Mouse (Mus musculus): Measurements from ENCODE around the gene Rbfox3. TPM values are rescaled to one million over a fixed set of nuclear protein-coding genes. Genes with fewer than 3 reads are reported as not detected.

The Rbfox3 gene
- total RNA-seq, 2 experiments from 2014 or later: 6.6 to 8.2 TPM

GRCm38 (mm10) chr11:118881786-118882495, 29.5 kb downstream of the Rbfox3 start:
- DNase-seq (ENCODE audit: low spot score in 2 of 2): no peak

DNA sequence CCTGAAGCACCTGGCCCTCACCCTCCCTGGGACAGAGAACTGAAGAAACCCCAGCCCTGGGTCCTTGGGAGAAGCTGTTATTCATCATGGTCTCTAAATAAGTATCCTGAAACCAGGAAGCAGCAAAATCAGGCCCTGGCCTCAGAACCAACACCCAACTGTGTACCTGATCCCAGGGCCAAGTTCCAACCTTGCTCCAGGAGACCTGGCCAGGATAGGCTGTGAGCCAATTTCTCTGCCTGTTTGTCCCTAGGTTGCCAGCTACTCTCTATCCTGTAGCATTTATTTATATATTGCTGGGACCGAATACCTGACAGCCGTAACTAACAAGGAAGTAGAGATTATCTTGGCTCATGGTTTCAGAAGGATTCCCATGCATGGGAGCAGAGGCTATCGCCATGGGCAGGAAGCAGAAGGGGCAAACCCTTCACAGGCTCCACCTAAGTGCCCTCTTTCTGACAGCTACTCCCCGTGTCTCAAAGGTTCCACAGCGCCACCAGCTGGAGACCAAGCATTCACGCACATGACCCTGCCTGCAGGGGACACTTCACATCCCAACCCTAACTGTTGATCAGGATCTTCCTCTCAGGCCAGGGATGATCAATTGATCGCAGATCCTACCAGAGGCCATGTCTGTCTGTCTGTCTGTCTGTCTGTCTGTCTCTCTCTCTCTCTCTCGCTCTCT, 31.8 kb downstream of the Rbfox3 start:
- DNase-seq (ENCODE audit: low spot score in 2 of 2): no peak

GRCm38 (mm10) chr11:118878605-118879245, 32.7 kb downstream of the Rbfox3 start:
- DNase-seq (ENCODE audit: low spot score in 2 of 2): no peak

- DNase-seq (ENCODE audit: low spot score in 2 of 2): no peak
These were observed 36.0 kb downstream of the Rbfox3 start for GRCm38 (mm10) chr11:118875243-118875897.

GRCm38 (mm10) chr11:118874487-118875095, 36.8 kb downstream of the Rbfox3 start:
- DNase-seq (ENCODE audit: low spot score in 2 of 2): no peak

DNA sequence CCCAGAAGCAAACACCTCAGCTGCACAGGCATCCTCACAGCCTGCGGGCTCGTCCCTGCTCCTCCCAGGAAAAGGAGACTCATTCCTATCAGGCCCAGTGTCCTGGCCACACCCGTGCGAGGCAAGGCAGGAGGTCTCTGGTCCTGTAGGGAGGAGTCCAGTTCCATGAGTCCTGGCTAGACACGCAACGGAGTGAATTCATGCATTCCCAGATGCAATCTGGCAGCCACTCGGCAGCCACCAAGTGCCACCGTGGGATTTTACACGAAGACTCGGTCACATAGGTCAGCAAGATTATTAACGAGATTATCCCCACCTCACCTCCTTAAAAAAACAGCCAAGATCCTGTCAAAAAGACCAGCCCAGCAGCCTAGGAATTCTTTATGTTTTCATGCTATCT, 37.4 kb downstream of the Rbfox3 start:
- DNase-seq (ENCODE audit: low spot score in 2 of 2): no peak

- no peak for DNase-seq (ENCODE audit: low spot score in 2 of 2)
These were observed 39.9 kb downstream of the Rbfox3 start for GRCm38 (mm10) chr11:118871527-118871926.

GRCm38 (mm10) chr11:118863360-118863759, 48.0 kb downstream of the Rbfox3 start:
- no peak for DNase-seq (ENCODE audit: low spot score in 2 of 2)

GRCm38 (mm10) chr11:118861801-118862431, 49.5 kb downstream of the Rbfox3 start:
- no peak for DNase-seq (ENCODE audit: low spot score in 2 of 2)

GRCm38 (mm10) chr11:118861246-118861645, 50.2 kb downstream of the Rbfox3 start:
- DNase-seq (ENCODE audit: low spot score in 2 of 2): no peak

- DNase-seq (ENCODE audit: low spot score in 2 of 2): no peak
These were observed 50.6 kb downstream of the Rbfox3 start for GRCm38 (mm10) chr11:118860812-118861211.

- no peak for DNase-seq (ENCODE audit: low spot score in 2 of 2)
These were observed 51.6 kb downstream of the Rbfox3 start for GRCm38 (mm10) chr11:118859839-118860238.

DNA sequence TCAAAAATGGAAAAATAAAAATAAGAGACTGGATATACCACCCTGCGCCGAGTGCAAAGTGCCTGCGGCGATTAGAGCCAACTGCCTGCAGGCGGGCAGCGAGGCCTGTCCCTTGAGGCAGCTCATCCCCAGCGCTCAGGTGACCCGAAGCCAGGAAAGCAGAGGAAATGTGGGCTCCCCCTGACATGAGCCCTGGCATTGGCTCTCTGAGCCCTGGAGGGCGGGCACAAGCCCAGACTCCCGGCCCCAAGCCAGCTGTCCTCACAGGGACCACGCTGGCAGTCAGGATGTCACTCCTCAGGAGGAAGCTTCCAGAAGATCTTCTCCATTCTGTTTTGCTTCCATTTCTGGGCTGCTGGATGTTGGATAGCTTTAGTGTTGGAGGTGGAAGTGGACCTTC, 53.1 kb downstream of the Rbfox3 start:
- no peak for DNase-seq (ENCODE audit: low spot score in 2 of 2)

- DNase-seq (ENCODE audit: low spot score in 2 of 2): no peak
These were observed 60.0 kb downstream of the Rbfox3 start for GRCm38 (mm10) chr11:118851391-118851790.

DNA sequence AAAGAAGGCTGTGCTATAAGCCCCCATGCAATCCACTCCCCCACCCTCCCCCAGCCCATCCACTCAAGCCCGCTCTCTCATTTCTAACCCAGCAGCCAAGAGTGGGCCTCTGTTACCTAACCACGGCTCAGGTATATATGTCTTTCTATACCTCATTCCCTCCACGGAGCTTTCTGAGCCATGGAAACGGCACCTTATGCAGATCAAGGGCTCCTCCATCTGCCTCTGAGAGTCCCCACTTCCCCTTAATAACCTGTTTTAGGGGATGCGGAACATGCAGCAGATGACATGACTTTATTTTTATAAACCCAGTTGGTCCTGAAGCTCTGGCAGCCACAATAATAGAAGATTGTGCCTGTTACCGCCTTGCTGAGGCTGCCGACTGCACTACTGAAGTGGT, 63.4 kb downstream of the Rbfox3 start:
- DNase-seq (ENCODE audit: low spot score in 2 of 2): no peak

- no peak for DNase-seq (ENCODE audit: low spot score in 2 of 2)
These were observed 70.4 kb downstream of the Rbfox3 start for GRCm38 (mm10) chr11:118840992-118841391.

DNA sequence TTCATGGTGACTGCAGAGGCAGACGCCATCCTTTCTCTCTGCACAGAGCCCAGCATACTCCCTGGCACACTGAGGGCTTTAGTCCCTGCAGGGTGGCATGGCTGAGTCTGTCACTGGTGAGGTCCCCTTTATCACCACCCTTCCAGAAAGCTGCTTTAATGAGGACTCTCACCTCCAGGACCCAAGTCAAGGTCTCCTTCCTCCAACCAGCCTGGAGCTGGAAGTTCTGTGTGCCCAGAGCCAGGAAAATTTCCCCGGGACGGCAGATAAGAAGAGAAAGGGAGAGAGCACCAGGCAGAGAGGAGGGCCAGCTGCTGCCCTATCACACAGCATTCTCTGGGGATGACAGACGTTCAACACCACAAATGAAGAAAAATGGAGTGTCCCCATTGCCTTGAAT, 73.2 kb downstream of the Rbfox3 start:
- DNase-seq (ENCODE audit: low spot score in 2 of 2): no peak

DNA sequence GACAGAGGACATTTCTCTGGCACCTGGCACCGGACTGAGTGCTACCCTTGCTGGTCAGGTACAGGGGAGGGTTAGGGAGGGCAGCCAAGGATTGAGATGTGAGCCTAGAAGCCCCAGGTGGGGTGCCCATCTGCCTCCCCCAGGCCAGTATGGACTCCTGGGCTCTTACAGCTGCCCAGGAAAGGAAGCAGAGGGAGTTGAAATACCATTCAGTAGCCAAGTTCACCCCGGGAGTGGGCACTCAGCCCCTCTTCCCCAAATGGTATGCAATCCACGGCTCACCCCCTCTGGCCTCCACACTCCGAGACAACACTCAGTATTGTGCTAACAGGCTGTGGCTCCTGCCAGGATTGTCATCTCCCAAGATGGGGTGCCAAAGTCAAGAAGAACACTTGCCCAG, 74.5 kb downstream of the Rbfox3 start:
- DNase-seq (ENCODE audit: low spot score in 2 of 2): no peak

DNA sequence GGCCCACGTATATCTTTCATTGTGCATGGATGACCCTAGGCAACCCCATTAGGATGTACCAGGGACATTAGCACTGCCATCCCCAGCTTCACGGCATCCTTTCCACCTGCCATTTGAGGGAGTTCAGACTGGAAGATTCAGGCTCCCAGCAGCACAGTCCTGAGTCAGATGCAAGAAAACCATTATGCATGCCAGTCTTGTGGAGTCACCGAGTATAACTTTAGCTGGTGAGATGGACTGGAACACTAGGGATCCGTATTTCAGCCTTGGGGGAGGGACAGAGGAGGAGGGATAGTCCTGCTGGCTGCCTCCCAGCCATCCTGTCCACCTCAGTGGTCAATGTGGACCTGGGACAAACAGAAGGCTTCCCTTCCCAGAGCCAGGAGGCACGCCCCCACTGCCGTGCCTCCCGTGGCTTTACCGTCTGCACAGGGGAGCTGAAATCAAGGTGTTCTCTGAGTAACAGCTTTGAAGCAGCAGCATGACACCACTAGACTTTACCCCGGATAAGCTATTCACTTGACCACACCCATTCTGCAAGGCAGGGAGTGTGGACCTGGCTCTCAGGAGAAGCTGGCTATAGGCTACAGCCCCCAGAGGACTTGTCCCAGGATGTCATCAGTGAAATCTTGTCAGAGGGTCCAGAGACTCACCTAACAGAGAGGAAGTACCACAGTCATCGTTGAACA, 78.5 kb downstream of the Rbfox3 start:
- DNase-seq (ENCODE audit: low spot score in 2 of 2): no peak

DNA sequence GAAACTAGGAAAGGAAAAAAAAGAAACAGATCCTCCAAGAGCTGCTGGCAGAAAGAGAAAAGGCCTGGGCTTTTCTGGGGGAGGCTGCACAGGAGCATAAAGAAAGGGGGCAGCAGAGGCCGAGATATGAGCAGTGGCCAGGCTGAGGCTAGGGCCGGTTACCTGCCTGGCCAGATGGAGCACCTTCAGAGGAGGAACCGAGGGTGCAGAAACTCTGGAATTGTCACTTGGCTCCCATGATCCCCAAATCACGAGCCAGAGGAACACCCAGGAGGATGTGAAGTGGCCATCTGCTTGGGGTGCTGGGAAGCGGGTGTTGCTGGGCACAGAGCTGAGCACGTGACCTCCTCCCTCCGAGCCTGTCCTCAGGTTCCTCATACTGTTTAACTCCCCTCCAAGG, 79.7 kb downstream of the Rbfox3 start:
- DNase-seq (ENCODE audit: low spot score in 2 of 2): no peak

Data from adrenal gland, postnatal 4 days (tissue).